Comparison of ENCODE assay signal across 9 mouse cellular contexts in the genomic region with DNA sequence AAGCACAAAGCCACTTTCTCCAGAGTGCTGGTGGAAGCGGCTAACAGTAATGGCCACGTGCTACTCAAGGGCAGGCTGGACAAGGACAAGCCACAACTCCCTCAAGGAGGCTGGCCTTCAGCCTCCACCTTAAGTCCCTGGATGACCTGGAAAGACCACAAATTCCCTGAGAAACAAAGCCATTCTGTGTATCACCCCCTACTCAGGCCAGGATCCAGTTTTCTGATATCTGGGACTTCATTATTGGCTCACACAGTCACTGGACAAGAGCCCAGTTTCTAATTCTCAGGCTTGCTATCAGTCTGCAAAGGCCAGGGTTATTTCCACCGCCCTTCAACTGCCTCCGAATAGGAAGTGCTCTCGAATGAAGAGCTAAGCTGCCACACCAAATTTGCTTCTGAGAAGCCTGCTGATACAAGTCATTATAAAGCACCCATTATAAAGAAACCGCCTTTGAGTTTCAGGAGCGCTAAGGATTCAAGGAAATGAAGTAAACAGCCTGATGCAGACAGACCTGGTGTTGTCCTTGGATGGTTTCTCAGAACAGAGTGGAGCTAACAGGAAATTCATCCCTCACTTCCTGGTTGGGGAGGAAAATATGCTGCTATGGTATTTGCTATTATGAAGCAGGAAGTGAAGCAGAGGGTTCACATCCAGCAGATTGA.
DNase-seq lines count a peak whose midpoint lies in the region; ATAC-seq and TF ChIP-seq lines count a peak whose summit lies in the region.
"Had no signal": no experiment of that assay in that cellular context is flagged by ENCODE, and none has a peak within 500 bp of the region (broad histone marks: within the 10 kb centered on the region; RNA-seq: fewer than 3 reads in every experiment).

No protein-coding gene starts in this region.

- TF ChIP-seq CTCF in brain, embryonic 14.5 days (IDR thresholded peaks at IDR 0.05; ENCODE audit: borderline replicate concordance, extremely low read depth, insufficient read depth, insufficient read length): no peak

- H3K27ac ChIP-seq in hindbrain, embryonic 15.5 days (replicated peaks): peak overlapping the region; percentile 0; the same call in 1 of the 2 replicates
- no peak overlapping the region for H3K27ac ChIP-seq in hindbrain, embryonic 11.5 days (ENCODE audit: low read depth, low read length)
- peak overlapping the region; percentile 3; the same call in 1 of the 2 replicates for H3K27ac ChIP-seq in intestine, embryonic 14.5 days (ENCODE audit: low read depth)
- H3K27ac ChIP-seq in lung, embryonic 15.5 days: peak overlapping the region; percentile 69

- no peak overlapping the region for H3K9ac ChIP-seq in hindbrain, embryonic 15.5 days
- H3K9ac ChIP-seq in hindbrain, embryonic 11.5 days (ENCODE audit: low read depth, low read length): no peak overlapping the region
- no peak overlapping the region for H3K9ac ChIP-seq in intestine, embryonic 14.5 days (ENCODE audit: low read length)
- no peak overlapping the region for H3K9ac ChIP-seq in lung, embryonic 15.5 days

- no peak overlapping the region for H3K4me3 ChIP-seq in hindbrain, embryonic 15.5 days
- H3K4me3 ChIP-seq in hindbrain, embryonic 11.5 days (ENCODE audit: low read depth, low read length): no peak overlapping the region
- H3K4me3 ChIP-seq in intestine, embryonic 14.5 days (ENCODE audit: low read depth, low read length): no peak overlapping the region
- no peak overlapping the region for H3K4me3 ChIP-seq in lung, embryonic 15.5 days
- H3K4me3 ChIP-seq: erythroblast, embryonic 14.5 days had no signal

- 0 out of 2 replicates have a peak, but pooled peaks cover 4% of the 10 kb centered on the region for H3K4me1 ChIP-seq in hindbrain, embryonic 15.5 days (replicated peaks)
- H3K4me1 ChIP-seq in hindbrain, embryonic 11.5 days (replicated peaks; ENCODE audit: control insufficient read depth, insufficient read depth, low read length): no peaks in the 10 kb centered on the region
- peaks cover under 1% of the 10 kb centered on the region; the same call in 1 of the 2 replicates for H3K4me1 ChIP-seq in intestine, embryonic 14.5 days (replicated peaks; ENCODE audit: control insufficient read depth, insufficient read depth, low read length)
- peaks cover 44% of the 10 kb centered on the region for H3K4me1 ChIP-seq in lung, embryonic 15.5 days

- ATAC-seq in hindbrain, embryonic 15.5 days (ENCODE audit: low FRiP score, low read depth): no peak
- no peak for ATAC-seq in hindbrain, embryonic 11.5 days (ENCODE audit: low FRiP score)
- no peak for ATAC-seq in intestine, embryonic 14.5 days (replicated peaks; ENCODE audit: low FRiP score, low TSS enrichment, low read depth)
- ATAC-seq in lung, embryonic 15.5 days (ENCODE audit: borderline replicate concordance, extremely low read depth, low FRiP score, low TSS enrichment): peak; percentile 61; the same call in 1 of the 2 replicates

- H3K4me2 ChIP-seq in hindbrain, embryonic 15.5 days: no peak overlapping the region
- no peak overlapping the region for H3K4me2 ChIP-seq in hindbrain, embryonic 11.5 days (replicated peaks; ENCODE audit: low read depth, low read length)
- H3K4me2 ChIP-seq in intestine, embryonic 14.5 days (ENCODE audit: low read length): no peak overlapping the region
- H3K4me2 ChIP-seq in lung, embryonic 15.5 days: no peak overlapping the region

- H3K27me3 ChIP-seq in hindbrain, embryonic 15.5 days: no peaks in the 10 kb centered on the region
- H3K27me3 ChIP-seq in hindbrain, embryonic 11.5 days (ENCODE audit: control insufficient read depth, insufficient read depth, low read length): no peaks in the 10 kb centered on the region
- H3K27me3 ChIP-seq in intestine, embryonic 14.5 days (replicated peaks; ENCODE audit: control insufficient read depth, insufficient read depth, low read length): no peaks in the 10 kb centered on the region
- no peaks in the 10 kb centered on the region for H3K27me3 ChIP-seq in lung, embryonic 15.5 days

- no peak for TF ChIP-seq POLR2A in brain, embryonic 14.5 days (IDR thresholded peaks at IDR 0.05; ENCODE audit: borderline replicate concordance, extremely low read depth, insufficient read depth, insufficient read length, poor library complexity, severe bottlenecking)

- WGBS in hindbrain, embryonic 15.5 days: 63% methylated on average over 7 of the region's 7 CpGs
- 81% methylated on average over 7 of the region's 7 CpGs for WGBS in hindbrain, embryonic 11.5 days
- 73% methylated on average over 7 of the region's 7 CpGs for WGBS in intestine, embryonic 14.5 days
- WGBS in lung, embryonic 15.5 days: 31% methylated on average over 7 of the region's 7 CpGs

- no peak for DNase-seq in hindbrain, embryonic 11.5 days (ENCODE audit: low spot score)
- peak; percentile 72 for DNase-seq in brain, embryonic 14.5 days (ENCODE audit: low read depth)
- no peak for DNase-seq in intestine, embryonic 14.5 days (ENCODE audit: low spot score)
- no peak for DNase-seq in urinary bladder, adult 2 months (ENCODE audit: low spot score)
- no peak for DNase-seq in cerebellum, adult 8-10 months
- DNase-seq in cerebellum, postnatal 36 days: no peak

- no peaks in the 10 kb centered on the region for H3K9me3 ChIP-seq in hindbrain, embryonic 15.5 days
- H3K9me3 ChIP-seq in hindbrain, embryonic 11.5 days (ENCODE audit: control insufficient read depth, low read length): no peaks in the 10 kb centered on the region
- H3K9me3 ChIP-seq in intestine, embryonic 14.5 days (ENCODE audit: control insufficient read depth, low read length): 0 out of 2 replicates have a peak, but pooled peaks cover 3% of the 10 kb centered on the region
- H3K9me3 ChIP-seq in lung, embryonic 15.5 days: no peaks in the 10 kb centered on the region

- no peaks in the 10 kb centered on the region for H3K36me3 ChIP-seq in hindbrain, embryonic 15.5 days
- H3K36me3 ChIP-seq in hindbrain, embryonic 11.5 days (ENCODE audit: control insufficient read depth, insufficient read depth, low read length): no peaks in the 10 kb centered on the region
- H3K36me3 ChIP-seq in intestine, embryonic 14.5 days (ENCODE audit: control insufficient read depth, insufficient read depth, low read length): no peaks in the 10 kb centered on the region
- H3K36me3 ChIP-seq in lung, embryonic 15.5 days: no peaks in the 10 kb centered on the region
